Mouse (Mus musculus) liver, postnatal 0 days (tissue): Measurements from ENCODE around the gene Gm20388. TPM values are rescaled to one million over a fixed set of nuclear protein-coding genes. Genes with fewer than 3 reads are reported as not detected.

Source experiments
- ATAC-seq: fragments of 200-750 bp; cut with Nextera tagmentation; 2 replicates; pipeline ENCODE4 v1.8.0; 2017; ENCODE audit warnings: mild to moderate bottlenecking, moderate library complexity
- DNase-seq: peaks from one replicate; pipeline ENCODE4 v3.0.0-alpha.2; 2016
- H3K27ac ChIP-seq: fragments of 300-500 bp; sonication (generic); 2 replicates; pipeline ENCODE4 v1.5.1; 2014; ENCODE audit warnings: antibody characterized with exemption, moderate library complexity, mild to moderate bottlenecking, low read depth
- H3K27me3 ChIP-seq: fragments of 300-500 bp; sonication (generic); 2 replicates; pipeline ENCODE4 v1.6.1; 2014; ENCODE audit warnings: low read length, control low read depth, mixed read lengths; ENCODE audit not compliant: insufficient read depth
- H3K36me3 ChIP-seq: fragments of 300-500 bp; sonication (generic); replicated peaks from 2 replicates; pipeline ENCODE4 v1.6.1; 2014; ENCODE audit warnings: mild to moderate bottlenecking, control low read depth, low read length, moderate library complexity, mixed read lengths; ENCODE audit not compliant: insufficient read depth
- H3K4me1 ChIP-seq: fragments of 300-500 bp; sonication (generic); 2 replicates; pipeline ENCODE4 v1.6.1; 2014; ENCODE audit warnings: antibody characterized with exemption, mild to moderate bottlenecking, control low read depth; ENCODE audit not compliant: insufficient read depth
- H3K4me2 ChIP-seq: fragments of 300-500 bp; sonication (generic); 2 replicates; pipeline ENCODE4 v1.6.1; 2014; ENCODE audit warnings: low read depth, mild to moderate bottlenecking, low read length, moderate library complexity, mixed read lengths
- H3K4me3 ChIP-seq: fragments of 300-500 bp; sonication (generic); 2 replicates; pipeline ENCODE4 v1.5.1; 2014; ENCODE audit warnings: low read depth, low read length
- H3K9ac ChIP-seq: fragments of 300-500 bp; sonication (generic); replicated peaks from 2 replicates; pipeline ENCODE4 v1.6.1; 2014; ENCODE audit warnings: mild to moderate bottlenecking, moderate library complexity
- H3K9me3 ChIP-seq: fragments of 300-500 bp; sonication (generic); 2 replicates; pipeline ENCODE4 v1.6.1; 2016; ENCODE audit warnings: mild to moderate bottlenecking, control low read depth, low read length, mixed read lengths
- CTCF ChIP-seq: sonication (generic); IDR thresholded peaks from 2 replicates; pipeline ENCODE4 v1.5.1; 2016; ENCODE audit warnings: antibody characterized with exemption, low read depth
- EP300 ChIP-seq: IDR thresholded peaks from 2 replicates; pipeline ENCODE4 v1.6.1; 2016; ENCODE audit warnings: antibody characterized with exemption, low read depth, mild to moderate bottlenecking
- WGBS: fragments of 180-500 bp; shearing (Covaris S2); extraction: QIAGEN DNeasy Blood & Tissue Kit; methylation state at CpG from one replicate; pipeline ENCODE4 v1.1.7; 2014; ENCODE audit not compliant: insufficient replicate concordance; 5-methylcytosine and 5-hydroxymethylcytosine counted together
- polyA plus RNA-seq: library from polyadenylated mRNA; unstranded; fragments of >200 nt; fragmentation: Nextera tagmentation; extraction: Ambion mirVana; gene quantifications from 2 replicates; pipeline ENCODE4 v1.2.1, GENCODE M21; 2015

Gm20388 gene
- polyA plus RNA-seq, 1 experiment from 2014 or later = not detected

DNA sequence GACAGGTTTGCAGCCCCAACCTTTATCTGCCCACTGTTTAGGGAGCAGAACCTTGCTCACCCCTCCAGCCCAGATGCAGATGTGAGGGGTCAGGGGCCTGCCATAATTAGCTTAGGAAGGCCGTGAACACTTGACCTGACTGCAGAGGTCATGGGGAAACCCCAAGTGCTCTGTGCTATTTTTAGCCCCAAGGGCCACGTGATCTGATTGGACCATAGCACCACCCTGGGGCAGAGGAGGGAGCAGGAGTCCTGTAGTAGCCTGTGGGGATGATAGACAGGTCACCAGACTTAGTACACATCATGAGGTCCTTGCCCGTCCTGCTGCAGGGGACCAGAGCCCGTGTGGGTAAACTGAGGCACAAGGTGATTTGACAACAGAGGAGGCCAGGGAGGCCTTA, 1448.0 kb downstream of the Gm20388 start:
- Histone ChIP-seq H3K4me1 (no peaks in the 10 kb centered on the region), H3K4me3 (no peak overlapping the region), H3K9me3 (no peaks in the 10 kb centered on the region), H3K36me3 (no peaks in the 10 kb centered on the region), H3K27ac (no peak overlapping the region), H3K9ac (no peak overlapping the region), H3K4me2 (no peak overlapping the region), H3K27me3 (no peaks in the 10 kb centered on the region)
- TF ChIP-seq EP300 (no peak), CTCF (no peak)
- ATAC-seq = no peak
- WGBS = 39% methylated on average over 4 of the region's 4 CpGs
- DNase-seq = no peak

- DNase-seq (no peak), ATAC-seq (no peak; the same call in 1 of the 2 replicates)
- Histone ChIP-seq H3K27me3 (no peaks in the 10 kb centered on the region), H3K4me2 (no peak overlapping the region), H3K9me3 (no peaks in the 10 kb centered on the region), H3K4me1 (no peaks in the 10 kb centered on the region), H3K4me3 (no peak overlapping the region), H3K27ac (no peak overlapping the region), H3K9ac (no peak overlapping the region), H3K36me3 (no peaks in the 10 kb centered on the region)
- TF ChIP-seq EP300 = no peak
- WGBS = 24% methylated on average over 20 of the region's 20 CpGs
Measured at GRCm38 (mm10) chr8:121359131-121359981, 1448.7 kb downstream of the Gm20388 start.

GRCm38 (mm10) chr8:121360001-121360400, 1449.4 kb downstream of the Gm20388 start:
- Histone ChIP-seq H3K4me3 (no peak overlapping the region), H3K27me3 (no peaks in the 10 kb centered on the region), H3K9me3 (no peaks in the 10 kb centered on the region), H3K4me1 (no peaks in the 10 kb centered on the region), H3K9ac (no peak overlapping the region), H3K36me3 (no peaks in the 10 kb centered on the region), H3K4me2 (no peak overlapping the region), H3K27ac (no peak overlapping the region)
- TF ChIP-seq CTCF (no peak), EP300 (no peak)
- 43% methylated on average over 6 of the region's 6 CpGs for WGBS
- ATAC-seq (no peak), DNase-seq (no peak)

- Histone ChIP-seq H3K4me3 (no peak overlapping the region), H3K27ac (no peak overlapping the region), H3K27me3 (no peaks in the 10 kb centered on the region), H3K9me3 (no peaks in the 10 kb centered on the region), H3K4me2 (no peak overlapping the region), H3K36me3 (no peaks in the 10 kb centered on the region), H3K4me1 (no peaks in the 10 kb centered on the region), H3K9ac (no peak overlapping the region)
- WGBS = 78% methylated on average over 8 of the region's 8 CpGs
- no peak for TF ChIP-seq CTCF
- TF ChIP-seq EP300 = no peak
- ATAC-seq (no peak), DNase-seq (no peak)
Measured at GRCm38 (mm10) chr8:121361166-121361565, 1450.5 kb downstream of the Gm20388 start.

DNA sequence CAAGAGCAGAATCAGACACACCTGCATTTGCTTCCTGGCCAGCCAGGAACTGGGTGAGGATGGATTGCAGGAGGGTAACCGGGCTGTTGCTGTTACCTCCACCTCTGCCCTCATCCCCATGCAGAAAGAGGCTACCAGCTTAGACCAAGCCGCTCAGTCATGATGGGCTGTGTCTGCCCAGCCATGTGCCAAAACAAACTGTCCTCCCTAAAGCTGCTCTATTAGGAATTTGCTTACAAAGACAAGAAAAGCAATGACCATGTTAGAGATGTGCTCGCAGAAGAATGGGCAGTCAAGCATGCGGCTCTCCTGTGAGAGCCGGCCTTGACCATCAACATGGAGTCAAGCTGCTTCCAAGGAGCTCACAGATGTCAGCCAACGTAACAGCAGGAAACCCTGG, 1454.0 kb downstream of the Gm20388 start:
- no peak overlapping the region for H3K4me3 ChIP-seq
- no peaks in the 10 kb centered on the region for H3K4me1 ChIP-seq
- H3K9ac ChIP-seq = no peak overlapping the region
- no peaks in the 10 kb centered on the region for H3K9me3 ChIP-seq
- DNase-seq = no peak
- H3K27ac ChIP-seq = no peak overlapping the region
- 0 out of 2 replicates have a peak, but pooled peaks cover 3% of the 10 kb centered on the region for H3K27me3 ChIP-seq
- H3K4me2 ChIP-seq = no peak overlapping the region
- H3K36me3 ChIP-seq = no peaks in the 10 kb centered on the region
- 82% methylated on average over 6 of the region's 6 CpGs for WGBS
- TF ChIP-seq EP300 = no peak
- no peak for TF ChIP-seq CTCF
- no peak for ATAC-seq

GRCm38 (mm10) chr8:121365150-121365549, 1454.5 kb downstream of the Gm20388 start:
- H3K9me3 ChIP-seq = no peaks in the 10 kb centered on the region
- H3K4me2 ChIP-seq = no peak overlapping the region
- no peaks in the 10 kb centered on the region for H3K36me3 ChIP-seq
- no peak for ATAC-seq
- no peak overlapping the region for H3K27ac ChIP-seq
- no peak overlapping the region for H3K9ac ChIP-seq
- no peaks in the 10 kb centered on the region for H3K4me1 ChIP-seq
- H3K4me3 ChIP-seq = no peak overlapping the region
- H3K27me3 ChIP-seq = 0 out of 2 replicates have a peak, but pooled peaks cover 3% of the 10 kb centered on the region
- 72% methylated on average over 3 of the region's 3 CpGs for WGBS
- TF ChIP-seq EP300 (no peak), CTCF (no peak)
- DNase-seq = no peak
